Mouse (Mus musculus): Measurements from ENCODE around the gene Grip1. TPM values are rescaled to one million over a fixed set of nuclear protein-coding genes. Genes with fewer than 3 reads are reported as not detected.

Grip1 gene
- polyA plus RNA-seq, 1 experiment from 2014 or later: 3.3 TPM

GRCm38 (mm10) chr10:119805082-119805481 lies 351.5 kb downstream of the Grip1 start:
- no peak for ATAC-seq (ENCODE audit: low FRiP score, low TSS enrichment)
- Histone ChIP-seq H3K4me3 (ENCODE audit: low read length) (no peak overlapping the region), H3K4me1 (ENCODE audit: insufficient read depth, low read length) (no peaks in the 10 kb centered on the region), H3K9ac (replicated peaks; ENCODE audit: low read length) (no peak overlapping the region), H3K4me2 (replicated peaks; ENCODE audit: low read depth, low read length) (no peak overlapping the region), H3K27ac (ENCODE audit: low read length) (no peak overlapping the region), H3K36me3 (ENCODE audit: insufficient read depth, low read length) (no peaks in the 10 kb centered on the region), H3K27me3 (ENCODE audit: insufficient read depth, low read length) (no peaks in the 10 kb centered on the region), H3K9me3 (ENCODE audit: low read length) (no peaks in the 10 kb centered on the region)
- WGBS: 83% methylated on average over 7 of the region's 7 CpGs

- no peak overlapping the region for H3K4me3 ChIP-seq (ENCODE audit: low read length)
- no peaks in the 10 kb centered on the region for H3K4me1 ChIP-seq (ENCODE audit: insufficient read depth, low read length)
- ATAC-seq (ENCODE audit: low FRiP score, low TSS enrichment): no peak
- no peak overlapping the region for H3K4me2 ChIP-seq (replicated peaks; ENCODE audit: low read depth, low read length)
- no peaks in the 10 kb centered on the region for H3K36me3 ChIP-seq (ENCODE audit: insufficient read depth, low read length)
- 21% methylated on average over 8 of the region's 8 CpGs for WGBS
- no peaks in the 10 kb centered on the region for H3K9me3 ChIP-seq (ENCODE audit: low read length)
- H3K27ac ChIP-seq (ENCODE audit: low read length): no peak overlapping the region
- no peak overlapping the region for H3K9ac ChIP-seq (replicated peaks; ENCODE audit: low read length)
- no peaks in the 10 kb centered on the region for H3K27me3 ChIP-seq (ENCODE audit: insufficient read depth, low read length)
Observed at GRCm38 (mm10) chr10:119806151-119806550, 352.5 kb downstream of the Grip1 start.

- H3K4me2 ChIP-seq (replicated peaks; ENCODE audit: low read depth, low read length): no peak overlapping the region
- no peak overlapping the region for H3K27ac ChIP-seq (ENCODE audit: low read length)
- no peak overlapping the region for H3K9ac ChIP-seq (replicated peaks; ENCODE audit: low read length)
- no peaks in the 10 kb centered on the region for H3K9me3 ChIP-seq (ENCODE audit: low read length)
- no peak for ATAC-seq (ENCODE audit: low FRiP score, low TSS enrichment)
- WGBS: 92% methylated on average over 5 of the region's 5 CpGs
- H3K36me3 ChIP-seq (ENCODE audit: insufficient read depth, low read length): no peaks in the 10 kb centered on the region
- no peaks in the 10 kb centered on the region for H3K4me1 ChIP-seq (ENCODE audit: insufficient read depth, low read length)
- H3K4me3 ChIP-seq (ENCODE audit: low read length): no peak overlapping the region
- H3K27me3 ChIP-seq (ENCODE audit: insufficient read depth, low read length): no peaks in the 10 kb centered on the region
Observed at GRCm38 (mm10) chr10:119808384-119808783, 354.8 kb downstream of the Grip1 start.

- Histone ChIP-seq H3K4me3 (ENCODE audit: low read length) (no peak overlapping the region), H3K9me3 (ENCODE audit: low read length) (no peaks in the 10 kb centered on the region), H3K36me3 (ENCODE audit: insufficient read depth, low read length) (no peaks in the 10 kb centered on the region), H3K27ac (ENCODE audit: low read length) (no peak overlapping the region), H3K9ac (replicated peaks; ENCODE audit: low read length) (no peak overlapping the region), H3K4me2 (replicated peaks; ENCODE audit: low read depth, low read length) (no peak overlapping the region), H3K27me3 (ENCODE audit: insufficient read depth, low read length) (no peaks in the 10 kb centered on the region), H3K4me1 (ENCODE audit: insufficient read depth, low read length) (no peaks in the 10 kb centered on the region)
- no peak for ATAC-seq (ENCODE audit: low FRiP score, low TSS enrichment)
- 70% methylated on average over 4 of the region's 4 CpGs for WGBS
Observed at GRCm38 (mm10) chr10:119814087-119814486, 360.5 kb downstream of the Grip1 start.

GRCm38 (mm10) chr10:119816001-119816400 lies 362.4 kb downstream of the Grip1 start:
- H3K9ac ChIP-seq (replicated peaks; ENCODE audit: low read length): no peak overlapping the region
- H3K36me3 ChIP-seq (ENCODE audit: insufficient read depth, low read length): no peaks in the 10 kb centered on the region
- no peak overlapping the region for H3K4me2 ChIP-seq (replicated peaks; ENCODE audit: low read depth, low read length)
- H3K9me3 ChIP-seq (ENCODE audit: low read length): no peaks in the 10 kb centered on the region
- ATAC-seq (ENCODE audit: low FRiP score, low TSS enrichment): peak; percentile 83
- H3K27me3 ChIP-seq (ENCODE audit: insufficient read depth, low read length): no peaks in the 10 kb centered on the region
- peak overlapping the region; percentile 70; the same call in 1 of the 2 replicates for H3K27ac ChIP-seq (ENCODE audit: low read length)
- H3K4me1 ChIP-seq (ENCODE audit: insufficient read depth, low read length): peaks cover 6% of the 10 kb centered on the region; the same call in 1 of the 2 replicates
- no peak overlapping the region for H3K4me3 ChIP-seq (ENCODE audit: low read length)
- 53% methylated on average over 5 of the region's 5 CpGs for WGBS

- 54% methylated on average over 5 of the region's 5 CpGs for WGBS
- H3K9me3 ChIP-seq (ENCODE audit: low read length): no peaks in the 10 kb centered on the region
- no peak overlapping the region for H3K4me2 ChIP-seq (replicated peaks; ENCODE audit: low read depth, low read length)
- H3K27ac ChIP-seq (ENCODE audit: low read length): no peak overlapping the region
- no peak overlapping the region for H3K9ac ChIP-seq (replicated peaks; ENCODE audit: low read length)
- H3K27me3 ChIP-seq (ENCODE audit: insufficient read depth, low read length): no peaks in the 10 kb centered on the region
- ATAC-seq (ENCODE audit: low FRiP score, low TSS enrichment): no peak
- H3K4me3 ChIP-seq (ENCODE audit: low read length): no peak overlapping the region
- H3K36me3 ChIP-seq (ENCODE audit: insufficient read depth, low read length): no peaks in the 10 kb centered on the region
- peaks cover 6% of the 10 kb centered on the region; the same call in 1 of the 2 replicates for H3K4me1 ChIP-seq (ENCODE audit: insufficient read depth, low read length)
Observed at GRCm38 (mm10) chr10:119818381-119818780, 364.8 kb downstream of the Grip1 start.

- no peaks in the 10 kb centered on the region for H3K27me3 ChIP-seq (ENCODE audit: insufficient read depth, low read length)
- H3K4me1 ChIP-seq (ENCODE audit: insufficient read depth, low read length): peaks cover 6% of the 10 kb centered on the region; the same call in 1 of the 2 replicates
- peak overlapping the region; percentile 26; the same call in 1 of the 2 replicates for H3K4me3 ChIP-seq (ENCODE audit: low read length)
- 38% methylated on average over 17 of the region's 17 CpGs for WGBS
- H3K9me3 ChIP-seq (ENCODE audit: low read length): no peaks in the 10 kb centered on the region
- peak overlapping the region; percentile 43 for H3K4me2 ChIP-seq (replicated peaks; ENCODE audit: low read depth, low read length)
- no peak overlapping the region for H3K27ac ChIP-seq (ENCODE audit: low read length)
- H3K36me3 ChIP-seq (ENCODE audit: insufficient read depth, low read length): no peaks in the 10 kb centered on the region
- ATAC-seq (ENCODE audit: low FRiP score, low TSS enrichment): no peak
- no peak overlapping the region for H3K9ac ChIP-seq (replicated peaks; ENCODE audit: low read length)
Observed at GRCm38 (mm10) chr10:119819102-119819681, 365.6 kb downstream of the Grip1 start.

GRCm38 (mm10) chr10:119819740-119820139 lies 366.1 kb downstream of the Grip1 start:
- Histone ChIP-seq H3K4me1 (ENCODE audit: insufficient read depth, low read length) (peaks cover 6% of the 10 kb centered on the region; the same call in 1 of the 2 replicates), H3K27ac (ENCODE audit: low read length) (no peak overlapping the region), H3K4me3 (ENCODE audit: low read length) (peak overlapping the region; percentile 26; the same call in 1 of the 2 replicates), H3K27me3 (ENCODE audit: insufficient read depth, low read length) (no peaks in the 10 kb centered on the region), H3K36me3 (ENCODE audit: insufficient read depth, low read length) (no peaks in the 10 kb centered on the region), H3K9ac (replicated peaks; ENCODE audit: low read length) (no peak overlapping the region), H3K9me3 (ENCODE audit: low read length) (no peaks in the 10 kb centered on the region), H3K4me2 (replicated peaks; ENCODE audit: low read depth, low read length) (peak overlapping the region; percentile 43)
- 51% methylated on average over 5 of the region's 5 CpGs for WGBS
- ATAC-seq (ENCODE audit: low FRiP score, low TSS enrichment): no peak

GRCm38 (mm10) chr10:119820428-119820827 lies 366.8 kb downstream of the Grip1 start:
- no peak overlapping the region for H3K9ac ChIP-seq (replicated peaks; ENCODE audit: low read length)
- WGBS: 63% methylated on average over 4 of the region's 4 CpGs
- H3K9me3 ChIP-seq (ENCODE audit: low read length): no peaks in the 10 kb centered on the region
- no peaks in the 10 kb centered on the region for H3K27me3 ChIP-seq (ENCODE audit: insufficient read depth, low read length)
- H3K4me1 ChIP-seq (ENCODE audit: insufficient read depth, low read length): peaks cover 6% of the 10 kb centered on the region; the same call in 1 of the 2 replicates
- H3K4me2 ChIP-seq (replicated peaks; ENCODE audit: low read depth, low read length): no peak overlapping the region
- no peak for ATAC-seq (ENCODE audit: low FRiP score, low TSS enrichment)
- no peak overlapping the region for H3K27ac ChIP-seq (ENCODE audit: low read length)
- no peak overlapping the region for H3K4me3 ChIP-seq (ENCODE audit: low read length)
- no peaks in the 10 kb centered on the region for H3K36me3 ChIP-seq (ENCODE audit: insufficient read depth, low read length)

- Histone ChIP-seq H3K9me3 (ENCODE audit: low read length) (no peaks in the 10 kb centered on the region), H3K27me3 (ENCODE audit: insufficient read depth, low read length) (no peaks in the 10 kb centered on the region), H3K4me1 (ENCODE audit: insufficient read depth, low read length) (peaks cover 6% of the 10 kb centered on the region; the same call in 1 of the 2 replicates), H3K4me3 (ENCODE audit: low read length) (no peak overlapping the region), H3K4me2 (replicated peaks; ENCODE audit: low read depth, low read length) (no peak overlapping the region), H3K9ac (replicated peaks; ENCODE audit: low read length) (no peak overlapping the region), H3K27ac (ENCODE audit: low read length) (no peak overlapping the region), H3K36me3 (ENCODE audit: insufficient read depth, low read length) (no peaks in the 10 kb centered on the region)
- 30% methylated on average over 7 of the region's 7 CpGs for whole genome bisulfite sequencing
- no peak for ATAC-seq (ENCODE audit: low FRiP score, low TSS enrichment)
Observed at GRCm38 (mm10) chr10:119823691-119824090, 370.1 kb downstream of the Grip1 start.
